Mouse (Mus musculus) hematopoietic multipotent progenitor cell, adult 10-12 weeks (in vitro differentiated cells): ENCODE data around the gene Gm9117. TPM values are rescaled to one million over a fixed set of nuclear protein-coding genes. Genes with fewer than 3 reads are reported as not detected.

Experiments
- polyA plus RNA-seq: library from polyadenylated mRNA; stranded (reverse); fragments of >175 nt; gene quantifications from 2 replicates; pipeline ENCODE4 v1.2.3, GENCODE M21; 2012; ENCODE audit warnings: low replicate concordance

Gene Gm9117
- not detected in 2 replicates for polyA plus RNA-seq

GRCm38 (mm10) chr3:93943443-93943842 is at the start of gene Gm9117:
TSS of gene Gm9117 (minus strand) at chr3:93943543.

GRCm38 (mm10) chr3:93961214-93961613 is 17.9 kb upstream of the Gm9117 start, which contains the start of gene Tdpoz5:
TSS of gene Tdpoz5 (minus strand) at chr3:93961314.

Other genes with a start within 250 kb of the Gm9117 start
- not detected in 2 replicates for gene Gm5773, start 170.5 kb downstream of the Gm9117 start, polyA plus RNA-seq
- gene Tdpoz4, start 147.1 kb downstream of the Gm9117 start, polyA plus RNA-seq: not detected in 2 replicates
- gene Tdpoz3, start 117.5 kb downstream of the Gm9117 start, polyA plus RNA-seq: not detected in 2 replicates
- not detected in 2 replicates for gene Tdpoz5, start 17.8 kb upstream of the Gm9117 start, polyA plus RNA-seq
- gene Gm9125, start 111.3 kb upstream of the Gm9117 start, polyA plus RNA-seq: not detected in 2 replicates
- gene Gm10697, start 129.1 kb upstream of the Gm9117 start, polyA plus RNA-seq: not detected in 2 replicates
- gene Gm10696, start 234.7 kb upstream of the Gm9117 start, polyA plus RNA-seq: not detected in 2 replicates